Mouse (Mus musculus): ENCODE measurements around the gene Mamld1. TPM values are rescaled to one million over a fixed set of nuclear protein-coding genes. Genes with fewer than 3 reads are reported as not detected.

Gene Mamld1
- polyA plus RNA-seq, 1 experiment from 2014 or later, result 9.8 TPM

- H3K9me3 ChIP-seq (ENCODE audit: control insufficient read depth, low read length), result no peaks in the 10 kb centered on the region
- no peak overlapping the region for H3K27ac ChIP-seq (ENCODE audit: low read depth, low read length)
- no peaks in the 10 kb centered on the region for H3K36me3 ChIP-seq (ENCODE audit: control insufficient read depth, insufficient read depth, low read length)
- WGBS, result 76% methylated on average over 4 of the region's 4 CpGs
- H3K4me1 ChIP-seq (ENCODE audit: control insufficient read depth, insufficient read depth, low read length), result no peaks in the 10 kb centered on the region
- no peak overlapping the region for H3K4me2 ChIP-seq (ENCODE audit: low read depth, low read length)
- ATAC-seq (ENCODE audit: low read depth), result no peak
- H3K27me3 ChIP-seq (ENCODE audit: control insufficient read depth, insufficient read depth, low read length), result no peaks in the 10 kb centered on the region
- no peak overlapping the region for H3K9ac ChIP-seq (replicated peaks; ENCODE audit: low read depth, low read length)
- no peak overlapping the region for H3K4me3 ChIP-seq (ENCODE audit: low read depth, low read length)
These were observed 72.6 kb downstream of the Mamld1 start for GRCm38 (mm10) chrX:71122359-71123293.

- Histone ChIP-seq H3K27ac (ENCODE audit: low read depth, low read length) (no peak overlapping the region), H3K4me1 (ENCODE audit: control insufficient read depth, insufficient read depth, low read length) (no peaks in the 10 kb centered on the region), H3K4me2 (ENCODE audit: low read depth, low read length) (no peak overlapping the region), H3K9ac (replicated peaks; ENCODE audit: low read depth, low read length) (no peak overlapping the region), H3K9me3 (ENCODE audit: control insufficient read depth, low read length) (no peaks in the 10 kb centered on the region), H3K36me3 (ENCODE audit: control insufficient read depth, insufficient read depth, low read length) (no peaks in the 10 kb centered on the region), H3K27me3 (ENCODE audit: control insufficient read depth, insufficient read depth, low read length) (no peaks in the 10 kb centered on the region), H3K4me3 (ENCODE audit: low read depth, low read length) (no peak overlapping the region)
- ATAC-seq (ENCODE audit: low read depth), result no peak
- 93% methylated on average over 7 of the region's 7 CpGs for WGBS
These were observed 75.0 kb downstream of the Mamld1 start for GRCm38 (mm10) chrX:71125013-71125412.

GRCm38 (mm10) chrX:71131464-71131863 is 81.4 kb downstream of the Mamld1 start:
- Histone ChIP-seq H3K4me2 (ENCODE audit: low read depth, low read length) (no peak overlapping the region), H3K9me3 (ENCODE audit: control insufficient read depth, low read length) (no peaks in the 10 kb centered on the region), H3K9ac (replicated peaks; ENCODE audit: low read depth, low read length) (no peak overlapping the region), H3K4me3 (ENCODE audit: low read depth, low read length) (no peak overlapping the region), H3K4me1 (ENCODE audit: control insufficient read depth, insufficient read depth, low read length) (no peaks in the 10 kb centered on the region), H3K27ac (ENCODE audit: low read depth, low read length) (no peak overlapping the region), H3K27me3 (ENCODE audit: control insufficient read depth, insufficient read depth, low read length) (no peaks in the 10 kb centered on the region), H3K36me3 (ENCODE audit: control insufficient read depth, insufficient read depth, low read length) (no peaks in the 10 kb centered on the region)
- ATAC-seq (ENCODE audit: low read depth), result no peak

- ATAC-seq (ENCODE audit: low read depth), result no peak
- no peaks in the 10 kb centered on the region for H3K9me3 ChIP-seq (ENCODE audit: control insufficient read depth, low read length)
- H3K27ac ChIP-seq (ENCODE audit: low read depth, low read length), result no peak overlapping the region
- WGBS, result 86% methylated on average over 2 of the region's 2 CpGs
- H3K9ac ChIP-seq (replicated peaks; ENCODE audit: low read depth, low read length), result no peak overlapping the region
- no peaks in the 10 kb centered on the region for H3K27me3 ChIP-seq (ENCODE audit: control insufficient read depth, insufficient read depth, low read length)
- H3K4me2 ChIP-seq (ENCODE audit: low read depth, low read length), result no peak overlapping the region
- H3K4me3 ChIP-seq (ENCODE audit: low read depth, low read length), result no peak overlapping the region
- no peaks in the 10 kb centered on the region for H3K36me3 ChIP-seq (ENCODE audit: control insufficient read depth, insufficient read depth, low read length)
- no peaks in the 10 kb centered on the region for H3K4me1 ChIP-seq (ENCODE audit: control insufficient read depth, insufficient read depth, low read length)
These were observed 91.3 kb downstream of the Mamld1 start for GRCm38 (mm10) chrX:71141390-71141789.

- Histone ChIP-seq H3K4me2 (ENCODE audit: low read depth, low read length) (no peak overlapping the region), H3K36me3 (ENCODE audit: control insufficient read depth, insufficient read depth, low read length) (no peaks in the 10 kb centered on the region), H3K9ac (replicated peaks; ENCODE audit: low read depth, low read length) (no peak overlapping the region), H3K27me3 (ENCODE audit: control insufficient read depth, insufficient read depth, low read length) (no peaks in the 10 kb centered on the region), H3K4me1 (ENCODE audit: control insufficient read depth, insufficient read depth, low read length) (no peaks in the 10 kb centered on the region), H3K27ac (ENCODE audit: low read depth, low read length) (no peak overlapping the region), H3K4me3 (ENCODE audit: low read depth, low read length) (no peak overlapping the region), H3K9me3 (ENCODE audit: control insufficient read depth, low read length) (no peaks in the 10 kb centered on the region)
- WGBS, result 35% methylated on average over 1 of the region's 1 CpGs
- no peak for ATAC-seq (ENCODE audit: low read depth)
These were observed 99.5 kb downstream of the Mamld1 start for GRCm38 (mm10) chrX:71149441-71150050.

GRCm38 (mm10) chrX:71150551-71151001 is 100.5 kb downstream of the Mamld1 start:
- no peak overlapping the region for H3K9ac ChIP-seq (replicated peaks; ENCODE audit: low read depth, low read length)
- H3K27me3 ChIP-seq (ENCODE audit: control insufficient read depth, insufficient read depth, low read length), result no peaks in the 10 kb centered on the region
- no peak overlapping the region for H3K27ac ChIP-seq (ENCODE audit: low read depth, low read length)
- no peak for ATAC-seq (ENCODE audit: low read depth)
- no peak overlapping the region for H3K4me3 ChIP-seq (ENCODE audit: low read depth, low read length)
- no peaks in the 10 kb centered on the region for H3K9me3 ChIP-seq (ENCODE audit: control insufficient read depth, low read length)
- no peak overlapping the region for H3K4me2 ChIP-seq (ENCODE audit: low read depth, low read length)
- H3K4me1 ChIP-seq (ENCODE audit: control insufficient read depth, insufficient read depth, low read length), result no peaks in the 10 kb centered on the region
- H3K36me3 ChIP-seq (ENCODE audit: control insufficient read depth, insufficient read depth, low read length), result no peaks in the 10 kb centered on the region
- WGBS, result 72% methylated on average over 4 of the region's 4 CpGs

- Histone ChIP-seq H3K27ac (ENCODE audit: low read depth, low read length) (no peak overlapping the region), H3K4me2 (ENCODE audit: low read depth, low read length) (no peak overlapping the region), H3K36me3 (ENCODE audit: control insufficient read depth, insufficient read depth, low read length) (no peaks in the 10 kb centered on the region), H3K9ac (replicated peaks; ENCODE audit: low read depth, low read length) (no peak overlapping the region), H3K9me3 (ENCODE audit: control insufficient read depth, low read length) (no peaks in the 10 kb centered on the region), H3K4me1 (ENCODE audit: control insufficient read depth, insufficient read depth, low read length) (no peaks in the 10 kb centered on the region), H3K27me3 (ENCODE audit: control insufficient read depth, insufficient read depth, low read length) (no peaks in the 10 kb centered on the region), H3K4me3 (ENCODE audit: low read depth, low read length) (no peak overlapping the region)
- ATAC-seq (ENCODE audit: low read depth), result no peak
- WGBS, result 86% methylated on average over 3 of the region's 3 CpGs
These were observed 131.5 kb downstream of the Mamld1 start for GRCm38 (mm10) chrX:71181526-71181925.

GRCm38 (mm10) chrX:71183671-71184070 is 133.6 kb downstream of the Mamld1 start:
- Histone ChIP-seq H3K4me2 (ENCODE audit: low read depth, low read length) (no peak overlapping the region), H3K27ac (ENCODE audit: low read depth, low read length) (no peak overlapping the region), H3K36me3 (ENCODE audit: control insufficient read depth, insufficient read depth, low read length) (no peaks in the 10 kb centered on the region), H3K9me3 (ENCODE audit: control insufficient read depth, low read length) (no peaks in the 10 kb centered on the region), H3K4me3 (ENCODE audit: low read depth, low read length) (no peak overlapping the region), H3K9ac (replicated peaks; ENCODE audit: low read depth, low read length) (no peak overlapping the region), H3K27me3 (ENCODE audit: control insufficient read depth, insufficient read depth, low read length) (no peaks in the 10 kb centered on the region), H3K4me1 (ENCODE audit: control insufficient read depth, insufficient read depth, low read length) (no peaks in the 10 kb centered on the region)
- no peak for ATAC-seq (ENCODE audit: low read depth)
- 85% methylated on average over 4 of the region's 4 CpGs for WGBS

GRCm38 (mm10) chrX:71186396-71186795 is 136.3 kb downstream of the Mamld1 start:
- no peak overlapping the region for H3K4me2 ChIP-seq (ENCODE audit: low read depth, low read length)
- ATAC-seq (ENCODE audit: low read depth), result no peak
- H3K9me3 ChIP-seq (ENCODE audit: control insufficient read depth, low read length), result no peaks in the 10 kb centered on the region
- no peaks in the 10 kb centered on the region for H3K4me1 ChIP-seq (ENCODE audit: control insufficient read depth, insufficient read depth, low read length)
- WGBS, result 85% methylated on average over 1 of the region's 1 CpGs
- H3K36me3 ChIP-seq (ENCODE audit: control insufficient read depth, insufficient read depth, low read length), result no peaks in the 10 kb centered on the region
- H3K4me3 ChIP-seq (ENCODE audit: low read depth, low read length), result no peak overlapping the region
- H3K27me3 ChIP-seq (ENCODE audit: control insufficient read depth, insufficient read depth, low read length), result no peaks in the 10 kb centered on the region
- no peak overlapping the region for H3K9ac ChIP-seq (replicated peaks; ENCODE audit: low read depth, low read length)
- no peak overlapping the region for H3K27ac ChIP-seq (ENCODE audit: low read depth, low read length)
